Mouse (Mus musculus) B cell, adult (primary cell): Measurements from ENCODE around the gene Cyp26b1. TPM values are rescaled to one million over a fixed set of nuclear protein-coding genes. Genes with fewer than 3 reads are reported as not detected.

ENCODE experiments used
- total RNA-seq: library from RNA; stranded (reverse); gene quantifications from 4 replicates; pipeline ENCODE4 v1.2.4, GENCODE M21; 2023; ENCODE audit not compliant: inconsistent age

Cyp26b1 gene
- total RNA-seq: not detected in 4 replicates

DNA sequence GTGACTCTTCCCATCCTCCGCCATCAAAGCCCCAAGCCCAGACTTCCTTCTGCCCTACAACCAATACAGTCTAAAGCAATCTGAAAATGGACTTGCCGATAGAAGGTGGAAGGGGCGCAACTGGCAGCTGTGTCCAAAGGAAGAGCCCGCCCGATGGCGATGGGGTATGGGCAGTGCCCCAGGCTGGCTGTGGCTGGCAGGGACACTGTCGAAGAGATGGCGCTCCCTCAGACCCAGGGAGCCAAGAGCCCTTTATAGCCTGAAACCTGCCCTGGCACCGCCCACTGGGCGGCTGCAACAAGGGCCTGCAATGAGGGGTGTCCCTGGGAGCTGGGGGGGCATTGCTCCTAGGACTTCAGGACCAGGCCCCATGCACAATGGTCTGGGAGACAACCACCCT, at the start of gene Cyp26b1:
Gene Cyp26b1 (minus strand): TSS at position 216 of the 400 bp plus-strand sequence.

